Mouse (Mus musculus) forebrain, embryonic 14.5 days (tissue): ENCODE data around the gene Scube2. TPM values are rescaled to one million over a fixed set of nuclear protein-coding genes. Genes with fewer than 3 reads are reported as not detected.

Experiments used
- ATAC-seq: fragments of 200-750 bp; cut with Nextera tagmentation; 2 replicates; pipeline ENCODE4 v1.8.0; 2017; ENCODE audit warnings: mild to moderate bottlenecking, moderate library complexity
- DNase-seq: peaks from one replicate; pipeline ENCODE4 v3.0.0-alpha.2; 2015; ENCODE audit warnings: low spot score
- H3K27ac ChIP-seq: fragments of 300-500 bp; sonication (generic); 2 replicates; pipeline ENCODE4 v1.5.1; 2014; ENCODE audit warnings: low read depth, mild to moderate bottlenecking, control low read depth, low read length, moderate library complexity
- H3K27me3 ChIP-seq: fragments of 300-500 bp; sonication (generic); replicated peaks from 2 replicates; pipeline ENCODE4 v1.6.1; 2014; ENCODE audit warnings: low read length, control low read depth, mixed read lengths; ENCODE audit not compliant: control insufficient read depth, insufficient read depth
- H3K36me3 ChIP-seq: fragments of 300-500 bp; sonication (generic); 2 replicates; pipeline ENCODE4 v1.6.1; 2014; ENCODE audit warnings: low read length, control low read depth; ENCODE audit not compliant: control insufficient read depth, insufficient read depth
- H3K4me1 ChIP-seq: fragments of 300-500 bp; sonication (generic); 2 replicates; pipeline ENCODE4 v1.6.1; 2014; ENCODE audit warnings: antibody characterized with exemption, low read length, control low read depth; ENCODE audit not compliant: control insufficient read depth, insufficient read depth
- H3K4me2 ChIP-seq: fragments of 300-500 bp; sonication (generic); 2 replicates; pipeline ENCODE4 v1.6.1; 2014; ENCODE audit warnings: mild to moderate bottlenecking, control low read depth, low read length
- H3K4me3 ChIP-seq: fragments of 300-500 bp; sonication (generic); 2 replicates; pipeline ENCODE4 v1.5.1; 2014; ENCODE audit warnings: low read depth, low read length, control low read depth
- H3K9ac ChIP-seq: fragments of 300-500 bp; sonication (generic); 2 replicates; pipeline ENCODE4 v1.6.1; 2014; ENCODE audit warnings: mild to moderate bottlenecking, low read length, control low read depth, moderate library complexity
- H3K9me3 ChIP-seq: fragments of 300-500 bp; sonication (generic); replicated peaks from 2 replicates; pipeline ENCODE4 v1.6.1; 2016; ENCODE audit warnings: low read length, control low read depth, mixed read lengths; ENCODE audit not compliant: control insufficient read depth
- WGBS: fragments of 180-500 bp; shearing (Covaris S2); extraction: QIAGEN DNeasy Blood & Tissue Kit; methylation state at CpG from one replicate; pipeline ENCODE4 v1.1.7; 2014; 5-methylcytosine and 5-hydroxymethylcytosine counted together
- polyA plus RNA-seq: library from polyadenylated mRNA; unstranded; fragments of >200 nt; fragmentation: Nextera tagmentation; extraction: Ambion mirVana; gene quantifications from 2 replicates; pipeline ENCODE4 v1.2.1, GENCODE M21; 2014

Gene Scube2
- polyA plus RNA-seq, 1 experiment from 2014 or later = 0.38 TPM

DNA sequence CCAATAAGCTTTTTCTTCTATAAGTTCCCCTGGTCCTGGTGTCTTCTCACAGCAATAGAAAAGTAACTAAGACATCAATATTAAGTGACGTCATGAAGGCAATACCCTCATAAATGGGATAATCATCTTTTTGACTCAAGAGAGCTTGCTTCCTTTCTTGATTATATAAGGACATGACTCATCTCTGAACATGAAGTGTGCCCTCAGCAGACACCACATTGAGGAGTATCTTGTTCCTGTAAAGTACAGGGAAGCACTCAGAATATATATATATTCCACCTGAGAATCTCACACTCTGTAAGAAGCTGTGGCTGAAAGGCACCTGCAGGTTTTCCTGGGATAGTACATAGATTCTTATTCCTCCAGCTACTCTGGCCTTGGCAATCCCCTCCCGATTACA is 17.1 kb upstream of the Scube2 start:
- no peak overlapping the region for H3K4me3 ChIP-seq
- 93% methylated on average over 2 of the region's 2 CpGs for WGBS
- DNase-seq (no peak), ATAC-seq (no peak)
- H3K27ac ChIP-seq = no peak overlapping the region
- no peak overlapping the region for H3K4me2 ChIP-seq
- no peaks in the 10 kb centered on the region for H3K4me1 ChIP-seq
- H3K9me3 ChIP-seq = no peaks in the 10 kb centered on the region
- peaks cover 3% of the 10 kb centered on the region; the same call in 1 of the 2 replicates for H3K36me3 ChIP-seq
- H3K9ac ChIP-seq = no peak overlapping the region
- no peaks in the 10 kb centered on the region for H3K27me3 ChIP-seq

DNA sequence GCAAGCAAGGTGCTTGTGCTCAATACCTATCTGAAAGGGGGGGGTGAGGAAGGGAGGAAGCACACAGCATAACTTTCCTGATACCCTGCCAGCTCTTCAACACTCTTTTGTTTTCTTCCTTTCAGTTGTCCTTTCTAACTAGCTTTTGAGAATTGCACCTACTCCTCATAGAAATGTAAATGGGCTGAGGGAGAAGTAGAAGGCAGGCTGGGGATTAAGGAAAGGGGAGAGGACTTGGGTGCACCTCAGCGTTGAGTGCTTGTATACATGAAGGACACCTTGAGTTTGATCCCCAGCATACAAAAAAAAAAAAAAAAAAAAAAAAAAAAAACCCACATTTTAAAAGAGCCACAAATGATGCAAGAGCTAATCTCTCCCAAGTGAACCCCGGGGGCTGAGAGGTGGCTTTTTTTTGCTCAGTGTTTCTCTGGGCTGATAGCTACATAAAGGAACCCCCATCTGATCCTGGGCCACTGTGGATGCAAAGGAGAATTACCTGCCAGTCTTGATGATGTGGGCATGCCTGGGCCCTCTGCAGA is 16.2 kb upstream of the Scube2 start:
- no peak overlapping the region for H3K9ac ChIP-seq
- 49% methylated on average over 2 of the region's 2 CpGs for WGBS

DNA sequence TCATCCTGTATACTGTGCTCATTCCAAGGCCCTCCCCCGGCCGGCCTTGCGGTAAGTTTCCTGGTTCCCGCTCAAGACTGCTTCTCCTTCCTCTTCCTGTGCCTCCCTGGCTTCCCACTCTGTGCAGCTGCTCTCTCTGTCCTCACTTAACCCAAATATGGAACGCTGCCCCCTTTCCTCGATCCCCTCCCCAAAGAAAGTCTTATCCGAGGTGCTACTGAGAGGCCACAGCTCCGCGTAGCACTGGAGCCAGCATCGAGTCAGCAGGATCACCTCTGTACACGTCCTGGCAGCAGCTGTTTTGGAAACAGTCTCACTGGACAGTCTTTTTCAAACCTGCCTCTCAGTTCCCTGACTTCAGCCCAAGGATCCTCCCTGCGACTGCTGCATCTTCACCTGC is 13.7 kb upstream of the Scube2 start:
- no peak overlapping the region for H3K4me3 ChIP-seq
- no peaks in the 10 kb centered on the region for H3K9me3 ChIP-seq
- DNase-seq (no peak), ATAC-seq (no peak)
- no peaks in the 10 kb centered on the region for H3K27me3 ChIP-seq
- no peaks in the 10 kb centered on the region for H3K36me3 ChIP-seq
- no peaks in the 10 kb centered on the region for H3K4me1 ChIP-seq
- no peak overlapping the region for H3K27ac ChIP-seq
- 67% methylated on average over 12 of the region's 12 CpGs for WGBS
- H3K4me2 ChIP-seq = no peak overlapping the region
- no peak overlapping the region for H3K9ac ChIP-seq

More for the DNA sequence above, 16.2 kb upstream of the Scube2 start:
- Histone ChIP-seq H3K9me3 (no peaks in the 10 kb centered on the region), H3K4me3 (no peak overlapping the region), H3K4me2 (no peak overlapping the region), H3K36me3 (0 out of 2 replicates have a peak, but pooled peaks cover under 1% of the 10 kb centered on the region), H3K27me3 (no peaks in the 10 kb centered on the region), H3K27ac (no peak overlapping the region), H3K4me1 (no peaks in the 10 kb centered on the region)
- ATAC-seq = no peak
- no peak for DNase-seq

DNA sequence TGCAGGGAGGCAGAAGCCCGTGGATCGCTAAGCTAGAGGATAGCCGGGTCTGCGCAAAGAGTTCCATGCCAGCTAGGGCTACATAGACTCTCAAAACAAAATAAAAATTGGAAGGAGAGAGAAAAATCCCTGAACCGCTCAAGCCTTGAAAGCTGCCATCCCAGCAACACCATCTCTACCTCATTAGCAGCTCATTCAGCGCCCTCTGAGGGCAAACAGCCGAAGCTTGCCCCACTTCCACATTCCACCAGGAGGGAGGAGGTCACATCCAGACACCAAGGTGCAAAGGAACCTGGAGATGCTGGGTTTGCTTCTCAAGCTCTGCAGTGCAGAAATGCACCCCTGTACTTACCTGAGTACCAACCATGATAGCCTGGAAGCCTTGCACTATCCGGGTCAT is 10.6 kb upstream of the Scube2 start:
- H3K9me3 ChIP-seq = no peaks in the 10 kb centered on the region
- no peak overlapping the region for H3K4me3 ChIP-seq
- ATAC-seq (no peak), DNase-seq (no peak)
- H3K36me3 ChIP-seq = no peaks in the 10 kb centered on the region
- no peak overlapping the region for H3K9ac ChIP-seq
- H3K27ac ChIP-seq = peak overlapping the region; percentile 6; the same call in 1 of the 2 replicates
- no peaks in the 10 kb centered on the region for H3K27me3 ChIP-seq
- no peaks in the 10 kb centered on the region for H3K4me1 ChIP-seq
- 75% methylated on average over 8 of the region's 8 CpGs for WGBS
- H3K4me2 ChIP-seq = no peak overlapping the region

DNA sequence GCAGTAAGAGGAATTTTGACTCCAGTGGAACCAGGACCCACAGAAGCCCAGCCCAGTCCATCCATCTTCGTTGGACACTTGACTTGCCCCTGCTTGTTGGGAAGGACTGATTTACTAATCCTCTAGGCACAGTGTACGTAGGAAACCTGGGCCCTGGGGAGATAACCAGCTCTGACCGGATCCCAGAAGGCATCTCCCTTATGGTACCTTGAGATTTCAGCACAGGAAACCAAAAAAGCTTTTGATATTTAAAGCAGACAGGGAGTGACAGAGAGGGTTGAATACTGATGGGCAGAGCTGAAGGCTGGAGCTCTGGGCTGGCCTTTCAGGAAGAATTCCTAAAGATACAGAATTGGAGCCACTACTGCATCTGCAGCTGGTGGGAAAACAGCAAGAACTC is 10.1 kb upstream of the Scube2 start:
- WGBS = 72% methylated on average over 3 of the region's 3 CpGs
- no peak overlapping the region for H3K4me2 ChIP-seq
- H3K4me3 ChIP-seq = no peak overlapping the region
- no peaks in the 10 kb centered on the region for H3K27me3 ChIP-seq
- no peak overlapping the region for H3K9ac ChIP-seq
- ATAC-seq (no peak), DNase-seq (no peak)
- H3K27ac ChIP-seq = peak overlapping the region; percentile 6; the same call in 1 of the 2 replicates
- no peaks in the 10 kb centered on the region for H3K4me1 ChIP-seq
- no peaks in the 10 kb centered on the region for H3K36me3 ChIP-seq
- no peaks in the 10 kb centered on the region for H3K9me3 ChIP-seq

DNA sequence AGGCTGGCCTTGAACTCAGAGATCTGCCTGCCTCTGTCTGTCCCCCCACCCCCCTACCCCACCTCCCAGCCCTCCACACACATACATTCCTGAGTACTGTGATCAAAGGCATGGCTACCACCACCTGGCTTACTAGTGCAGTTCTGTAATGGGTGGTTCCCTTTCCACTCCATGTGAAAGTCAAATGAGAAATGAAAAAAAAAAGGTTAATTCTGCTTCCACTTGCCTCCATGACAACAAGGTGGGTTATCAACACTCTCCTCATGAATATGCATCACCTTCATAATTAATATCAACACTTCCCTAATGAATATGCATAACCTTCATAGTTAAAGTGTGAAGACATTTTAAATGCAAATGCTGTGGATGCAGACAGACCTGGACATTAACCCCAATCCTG is 9.6 kb upstream of the Scube2 start:
- ATAC-seq = peak; percentile 81
- Histone ChIP-seq H3K9ac (no peak overlapping the region), H3K9me3 (no peaks in the 10 kb centered on the region), H3K27ac (0 out of 2 replicates have a peak overlapping the region, but pooled peaks have one; percentile 6), H3K27me3 (no peaks in the 10 kb centered on the region), H3K36me3 (no peaks in the 10 kb centered on the region), H3K4me1 (no peaks in the 10 kb centered on the region), H3K4me3 (no peak overlapping the region), H3K4me2 (no peak overlapping the region)
- peak; percentile 69 for DNase-seq

DNA sequence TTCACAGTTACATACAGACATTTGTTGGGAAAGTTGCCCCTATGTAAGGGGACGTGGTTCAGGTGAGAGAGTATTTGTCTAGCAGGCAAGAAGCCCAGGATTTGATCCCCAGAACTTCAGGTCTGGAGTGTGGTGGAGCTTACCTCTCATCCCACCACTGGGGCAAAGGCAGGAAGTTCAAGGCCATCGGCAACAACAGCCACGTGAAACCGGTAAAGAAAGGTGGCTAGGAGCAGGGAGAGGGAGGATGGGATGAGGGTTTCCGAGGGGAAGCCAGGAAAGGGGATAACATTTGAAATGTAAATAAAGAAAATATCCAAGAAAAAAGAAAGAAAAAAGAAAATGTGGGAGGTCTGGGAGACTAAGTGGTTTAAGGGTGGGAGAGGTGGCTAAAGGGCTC is 7.7 kb upstream of the Scube2 start:
- Histone ChIP-seq H3K9ac (no peak overlapping the region), H3K4me2 (no peak overlapping the region), H3K4me3 (no peak overlapping the region), H3K27ac (no peak overlapping the region), H3K27me3 (no peaks in the 10 kb centered on the region), H3K4me1 (no peaks in the 10 kb centered on the region), H3K36me3 (no peaks in the 10 kb centered on the region), H3K9me3 (no peaks in the 10 kb centered on the region)
- no peak for DNase-seq
- ATAC-seq = no peak
- 57% methylated on average over 5 of the region's 5 CpGs for WGBS

DNA sequence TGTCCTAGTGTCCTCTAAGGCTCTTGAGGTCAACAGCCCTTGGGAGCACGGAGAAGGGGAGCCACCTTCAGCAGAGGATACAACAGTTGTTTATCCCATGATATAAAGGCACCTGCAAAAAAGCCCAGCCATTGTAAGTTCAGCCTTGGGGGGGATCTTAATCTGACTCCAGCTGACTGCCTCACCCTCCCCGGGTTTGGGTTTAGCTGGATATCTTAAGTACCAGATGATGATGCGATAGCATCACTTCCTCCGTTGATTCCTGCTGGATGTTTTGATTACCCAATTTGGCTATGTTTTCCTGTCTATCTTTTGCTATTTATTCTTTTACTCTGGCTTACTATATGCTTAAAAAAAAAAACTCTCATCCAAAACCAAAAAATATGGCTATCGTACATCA is 5.8 kb upstream of the Scube2 start:
- Histone ChIP-seq H3K4me2 (no peak overlapping the region), H3K27me3 (no peaks in the 10 kb centered on the region; the same call in 1 of the 2 replicates), H3K9ac (no peak overlapping the region), H3K9me3 (no peaks in the 10 kb centered on the region), H3K4me3 (no peak overlapping the region), H3K4me1 (peaks cover 3% of the 10 kb centered on the region; the same call in 1 of the 2 replicates), H3K27ac (no peak overlapping the region), H3K36me3 (no peaks in the 10 kb centered on the region)
- DNase-seq = no peak
- no peak for ATAC-seq
- WGBS = 92% methylated on average over 5 of the region's 5 CpGs

DNA sequence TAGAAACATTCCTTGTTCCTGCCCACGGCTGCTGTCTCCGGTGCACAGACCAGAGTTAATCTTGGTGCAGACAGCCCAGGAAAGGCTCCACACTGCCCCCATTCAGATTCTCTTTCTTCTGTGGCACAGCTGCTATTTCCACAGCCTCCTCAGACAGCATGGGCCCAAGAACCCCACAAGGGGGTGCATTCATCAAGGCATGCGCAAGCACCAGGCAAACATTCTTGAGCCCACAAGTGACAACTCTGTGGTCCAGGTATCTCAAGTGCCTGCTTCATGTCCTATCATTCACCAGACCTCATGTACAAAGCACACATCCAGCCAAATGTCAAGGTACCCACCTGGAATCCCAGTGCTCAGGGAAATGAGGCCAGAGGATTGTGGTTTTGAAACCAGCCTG is 3.0 kb upstream of the Scube2 start:
- no peak overlapping the region for H3K4me2 ChIP-seq
- peaks cover 14% of the 10 kb centered on the region for H3K27me3 ChIP-seq
- no peak overlapping the region for H3K4me3 ChIP-seq
- H3K27ac ChIP-seq = no peak overlapping the region
- WGBS = 19% methylated on average over 3 of the region's 3 CpGs
- H3K9ac ChIP-seq = no peak overlapping the region
- peaks cover 3% of the 10 kb centered on the region; the same call in 1 of the 2 replicates for H3K4me1 ChIP-seq
- H3K9me3 ChIP-seq = no peaks in the 10 kb centered on the region
- DNase-seq (peak; percentile 55), ATAC-seq (peak; percentile 47; the same call in 1 of the 2 replicates)
- no peaks in the 10 kb centered on the region for H3K36me3 ChIP-seq
